Mouse (Mus musculus): ENCODE results near the gene Zfp524. TPM values are rescaled to one million over a fixed set of nuclear protein-coding genes. Genes with fewer than 3 reads are reported as not detected.

The Zfp524 gene
- total RNA-seq, 2 experiments from 2014 or later = 9.0 to 9.6 TPM

Other genes with a start within 250 kb of the Zfp524 start
- gene Fam71e2, start 243.1 kb upstream of the Zfp524 start, total RNA-seq (2021) = not detected
- gene Il11, start 231.6 kb upstream of the Zfp524 start, total RNA-seq (2021) = under 1 TPM; 0.18 to 0.29 TPM
- gene Tmem190, start 231.5 kb upstream of the Zfp524 start, total RNA-seq (2021) = not detected
- 1 to 10 TPM; 3.7 to 5.2 TPM for gene Tmem238, start 224.8 kb upstream of the Zfp524 start, total RNA-seq (2021)
- gene Rpl28, start 221.5 kb upstream of the Zfp524 start, total RNA-seq (2021) = 1,000 to 10,000 TPM; 1,080 to 1,143 TPM
- gene Ube2s, start 201.8 kb upstream of the Zfp524 start, total RNA-seq (2021) = 100 to 1,000 TPM; 122 to 140 TPM
- under 1 TPM in 1 of 2 experiments, not detected in 1; 0.05 TPM for gene Shisa7, start 169.7 kb upstream of the Zfp524 start, total RNA-seq (2021)
- gene Isoc2b, start 144.2 kb upstream of the Zfp524 start, total RNA-seq (2021) = 1 to 10 TPM; 2.3 to 2.5 TPM
- gene Isoc2a, start 137.3 kb upstream of the Zfp524 start, total RNA-seq (2021) = 10 to 100 TPM; 10.7 to 11.7 TPM
- not detected for gene Gm36210, start 107.9 kb upstream of the Zfp524 start, total RNA-seq (2021)
- 10 to 100 TPM; 14.0 to 14.6 TPM for gene Zfp628, start 99.2 kb upstream of the Zfp524 start, total RNA-seq (2021)
- 1 to 10 TPM; 4.6 to 5.2 TPM for gene Nat14, start 92.4 kb upstream of the Zfp524 start, total RNA-seq (2021)
- 10 to 100 TPM; 67.3 to 73.3 TPM for gene Ssc5d, start 88.6 kb upstream of the Zfp524 start, total RNA-seq (2021)
- gene Sbk2, start 50.0 kb upstream of the Zfp524 start, total RNA-seq (2021) = 10 to 100 TPM; 13.0 to 15.9 TPM
- gene Sbk3, start 43.2 kb upstream of the Zfp524 start, total RNA-seq (2021) = under 1 TPM in 1 of 2 experiments, not detected in 1; 0.13 TPM
- 10 to 100 TPM; 17.9 to 22.2 TPM for gene Zfp579, start 18.3 kb upstream of the Zfp524 start, total RNA-seq (2021)
- gene Fiz1, start 282 bp downstream of the Zfp524 start, total RNA-seq (2021) = 10 to 100 TPM; 25.5 to 28.9 TPM
- gene Gm44973, start 1.1 kb downstream of the Zfp524 start, total RNA-seq (2021) = not detected
- gene Zfp865, start 6.0 kb downstream of the Zfp524 start, total RNA-seq (2021) = 10 to 100 TPM; 24.5 to 27.4 TPM
- gene Ccdc106, start 6.1 kb downstream of the Zfp524 start, total RNA-seq (2021) = under 1 TPM; 0.80 to 0.91 TPM
- gene 4632433K11Rik, start 19.7 kb downstream of the Zfp524 start, total RNA-seq (2021) = not detected
- 1 to 10 TPM; 5.8 to 6.6 TPM for gene Zfp784, start 24.0 kb downstream of the Zfp524 start, total RNA-seq (2021)
- 10 to 100 TPM; 10.1 to 11.6 TPM for gene Zfp580, start 37.1 kb downstream of the Zfp524 start, total RNA-seq (2021)
- 100 to 1,000 TPM; 117 to 127 TPM for gene U2af2, start 47.7 kb downstream of the Zfp524 start, total RNA-seq (2021)
- gene Epn1, start 65.8 kb downstream of the Zfp524 start, total RNA-seq (2021) = 100 to 1,000 TPM; 112 to 117 TPM
- not detected for gene Rfpl4, start 102.5 kb downstream of the Zfp524 start, total RNA-seq (2021)
- gene Rasl2-9, start 111.5 kb downstream of the Zfp524 start, total RNA-seq (2021) = 1 to 10 TPM in 1 of 2 experiments, under 1 TPM in 1; 0.54 to 1.8 TPM
- gene Vmn1r55, start 135.3 kb downstream of the Zfp524 start, total RNA-seq (2021) = not detected
- gene Vmn1r56, start 182.3 kb downstream of the Zfp524 start, total RNA-seq (2021) = not detected
- gene Vmn1r57, start 204.1 kb downstream of the Zfp524 start, total RNA-seq (2021) = not detected

Measured in gastrocnemius, postnatal 4 days (tissue).